Comparison of ENCODE assay signal across 8 mouse cellular contexts in genomic region chr13:112660574-112661381, GRCm38 (mm10). TPM values are rescaled to one million over a fixed set of nuclear protein-coding genes. Genes with fewer than 3 reads are reported as not detected.
DNase-seq lines count a peak whose midpoint lies in the region; ATAC-seq and TF ChIP-seq lines count a peak whose summit lies in the region.

Gene Slc38a9, plus strand, starts transcription at chr13:112660751.

- intact Hi-C loops in gastrocnemius, adult 2 months (cut with DNase I) = loop anchor here (5.0 kb wide), 1 partner anchor 267 kb away; the partner anchor contains the start of genes Dhx29 and Mtrex
- intact Hi-C loops in left cerebral cortex, adult 2 months (cut with DNase I) = loop anchor here (5.0 kb wide), 1 partner anchor 142 kb away; the partner anchor contains the start of gene Plpp1

- H3K4me3 ChIP-seq in gastrocnemius, adult 2 months = peak within 1 kb of the TSS; percentile 78
- peak within 1 kb of the TSS; percentile 77 for H3K4me3 ChIP-seq in hindbrain, postnatal 0 days (ENCODE audit: low read length)
- peak within 1 kb of the TSS; percentile 71 for H3K4me3 ChIP-seq in left cerebral cortex, adult 2 months

- no peaks in the 10 kb centered on the region for H3K9me3 ChIP-seq in hindbrain, postnatal 0 days (ENCODE audit: low read length)

- peak; percentile 99 for ATAC-seq in hindbrain, postnatal 0 days
- peak; percentile 98 for ATAC-seq in megakaryocyte, adult 5-6 weeks (ENCODE audit: poor library complexity, severe bottlenecking)

- under 1% methylated on average over 33 of the region's 33 CpGs for WGBS in hindbrain, postnatal 0 days

- H3K9ac ChIP-seq in hindbrain, postnatal 0 days (replicated peaks; ENCODE audit: low read length) = peak within 1 kb of the TSS; percentile 68

- H3K27me3 ChIP-seq in hindbrain, postnatal 0 days (ENCODE audit: insufficient read depth, low read length) = no peaks in the 10 kb centered on the region

- H3K4me2 ChIP-seq in hindbrain, postnatal 0 days (ENCODE audit: low read depth, low read length) = peak within 1 kb of the TSS; percentile 74

- no peaks in the 10 kb centered on the region for H3K4me1 ChIP-seq in hindbrain, postnatal 0 days (ENCODE audit: insufficient read depth, low read length)

- peak within 1 kb of the TSS; percentile 88 for H3K27ac ChIP-seq in gastrocnemius, adult 2 months
- peak within 1 kb of the TSS; percentile 76 for H3K27ac ChIP-seq in hindbrain, postnatal 0 days
- H3K27ac ChIP-seq in left cerebral cortex, adult 2 months = peak within 1 kb of the TSS; percentile 88

- no peak for TF ChIP-seq CTCF in gastrocnemius, adult 2 months (IDR thresholded peaks at IDR 0.05)
- no peak for TF ChIP-seq CTCF in hindbrain, postnatal 0 days (IDR thresholded peaks at IDR 0.05; ENCODE audit: low read depth)
- no peak for TF ChIP-seq CTCF in left cerebral cortex, adult 2 months (IDR thresholded peaks at IDR 0.05)

- H3K36me3 ChIP-seq in hindbrain, postnatal 0 days (ENCODE audit: insufficient read depth, low read length) = no peaks in the 10 kb centered on the region

- DNase-seq in WW6 (ENCODE audit: low read depth, low spot score) = peak; percentile 84
- peak; percentile 77 to 90 for DNase-seq in cerebellum, postnatal 4 days (ENCODE audit: low spot score in 2 of 2)
- peak; percentile 95 for DNase-seq in gastrocnemius, adult 2 months
- DNase-seq in hindbrain, postnatal 0 days (ENCODE audit: low spot score) = peak; percentile 97
- peak; percentile 90 to 91 for DNase-seq in left cerebral cortex, adult 2 months (ENCODE audit: extremely low spot score in 1 of 2, low spot score in 2 of 2)
- DNase-seq in right cerebral cortex, adult 2 months (ENCODE audit: low spot score in 2 of 2) = peak; percentile 93 to 97
- peak; percentile 92 for DNase-seq in urinary bladder, postnatal 14 days (ENCODE audit: low spot score)

RNA-seq across cellular contexts. Expression of gene Slc38a9, which starts in this region (rescaled TPM):
- total RNA-seq in gastrocnemius, adult 2 months (2021) = 1 to 10 TPM; 6.9 to 8.1 TPM
- 8.1 and 11.6 TPM in 2 replicates for total RNA-seq in hindbrain, postnatal 0 days (2014; rRNA removed)
- polyA plus RNA-seq in hindbrain, postnatal 0 days (2015; fragmentation: Nextera tagmentation; extraction: Ambion mirVana) = 9.7 and 10.3 TPM in 2 replicates
- total RNA-seq in left cerebral cortex, adult 2 months (2021) = 10 to 100 TPM; 20.6 to 25.2 TPM
- 26.5 and 29.0 TPM in 2 replicates for total RNA-seq in megakaryocyte, adult 5-6 weeks (2015)
- total RNA-seq in megakaryocyte, adult 5-6 weeks (2017) = 18.0 and 24.0 TPM in 2 replicates

Comparison
In these comparisons a context has a peak if more than half of its experiments do, and no peak if none do; other contexts are left out.
1. Peak in every context shown above with its lines: DNase-seq, ATAC-seq, H3K4me3 ChIP-seq and H3K27ac ChIP-seq.